Mouse (Mus musculus) stomach, postnatal 0 days (tissue): ENCODE measurements at regions not wholly inside any gene's neighbourhood (a gene's known extent, or its start where the extent isn't known, plus 50 kb on each side); places are given as distances from the start of the nearest gene placed in this dataset.

Experiments used
- ATAC-seq: fragments of 200-750 bp; cut with Nextera tagmentation; 2 replicates; pipeline ENCODE4 v1.8.0; 2017; ENCODE audit not compliant: low FRiP score, low TSS enrichment
- DNase-seq: peaks from one replicate; pipeline ENCODE4 v3.0.0-alpha.2; 2016; ENCODE audit warnings: low spot score
- H3K27ac ChIP-seq: fragments of 300-500 bp; sonication (generic); replicated peaks from 2 replicates; pipeline ENCODE4 v1.5.1; 2014; ENCODE audit warnings: mild to moderate bottlenecking, control low read depth
- H3K27me3 ChIP-seq: fragments of 300-500 bp; sonication (generic); 2 replicates; pipeline ENCODE4 v1.6.1; 2014; ENCODE audit warnings: low read length; ENCODE audit not compliant: control insufficient read depth, insufficient read depth
- H3K36me3 ChIP-seq: fragments of 300-500 bp; sonication (generic); 2 replicates; pipeline ENCODE4 v1.6.1; 2014; ENCODE audit warnings: low read length, mixed read lengths; ENCODE audit not compliant: control insufficient read depth, insufficient read depth
- H3K4me1 ChIP-seq: fragments of 300-500 bp; sonication (generic); replicated peaks from 2 replicates; pipeline ENCODE4 v1.6.1; 2014; ENCODE audit warnings: antibody characterized with exemption; ENCODE audit not compliant: control insufficient read depth, insufficient read depth
- H3K4me2 ChIP-seq: fragments of 300-500 bp; sonication (generic); replicated peaks from 2 replicates; pipeline ENCODE4 v1.6.1; 2014; ENCODE audit warnings: low read depth, mild to moderate bottlenecking, control low read depth, moderate library complexity
- H3K4me3 ChIP-seq: fragments of 300-500 bp; sonication (generic); 2 replicates; pipeline ENCODE4 v1.5.1; 2014; ENCODE audit warnings: low read depth, low read length, control low read depth
- H3K9ac ChIP-seq: fragments of 300-500 bp; sonication (generic); 2 replicates; pipeline ENCODE4 v1.6.1; 2014; ENCODE audit warnings: mild to moderate bottlenecking, low read length, control low read depth, mixed read lengths
- H3K9me3 ChIP-seq: fragments of 300-500 bp; sonication (generic); 2 replicates; pipeline ENCODE4 v1.6.1; 2016; ENCODE audit warnings: low read length; ENCODE audit not compliant: control insufficient read depth
- CTCF ChIP-seq: IDR thresholded peaks from 2 replicates; pipeline ENCODE4 v1.5.1; 2016; ENCODE audit warnings: antibody characterized with exemption, low read depth, mild to moderate bottlenecking, moderate library complexity
- EP300 ChIP-seq: optimal IDR thresholded peaks from 2 replicates; pipeline ENCODE3; 2016; ENCODE audit warnings: antibody characterized with exemption
- WGBS: fragments of 180-500 bp; shearing (Covaris S2); extraction: QIAGEN DNeasy Blood & Tissue Kit; methylation state at CpG from one replicate; pipeline ENCODE4 v1.1.7; 2014; 5-methylcytosine and 5-hydroxymethylcytosine counted together

- Histone ChIP-seq H3K4me2 (no peak overlapping the region), H3K27me3 (no peaks in the 10 kb centered on the region), H3K4me1 (no peaks in the 10 kb centered on the region), H3K4me3 (no peak overlapping the region), H3K36me3 (no peaks in the 10 kb centered on the region), H3K9ac (no peak overlapping the region), H3K27ac (no peak overlapping the region), H3K9me3 (no peaks in the 10 kb centered on the region)
- DNase-seq (no peak), ATAC-seq (no peak)
- 56% methylated on average over 7 of the region's 7 CpGs for WGBS
- TF ChIP-seq EP300, result no peak
Measured at GRCm38 (mm10) chr16:31577347-31577746, 85.9 kb upstream of the Dlg1 start.

- DNase-seq (no peak), ATAC-seq (no peak)
- H3K9me3 ChIP-seq, result no peaks in the 10 kb centered on the region
- H3K4me1 ChIP-seq, result no peaks in the 10 kb centered on the region
- no peak overlapping the region for H3K27ac ChIP-seq
- WGBS, result 96% methylated on average over 3 of the region's 3 CpGs
- H3K9ac ChIP-seq, result no peak overlapping the region
- no peak overlapping the region for H3K4me2 ChIP-seq
- H3K36me3 ChIP-seq, result no peaks in the 10 kb centered on the region
- no peak overlapping the region for H3K4me3 ChIP-seq
- TF ChIP-seq CTCF, result no peak
- no peak for TF ChIP-seq EP300
- H3K27me3 ChIP-seq, result no peaks in the 10 kb centered on the region
Measured at GRCm38 (mm10) chr16:31579318-31579717, 83.9 kb upstream of the Dlg1 start.

GRCm38 (mm10) chr16:31580779-31581178 lies 82.5 kb upstream of the Dlg1 start:
- H3K27me3 ChIP-seq, result no peaks in the 10 kb centered on the region
- 85% methylated on average over 6 of the region's 6 CpGs for WGBS
- H3K4me1 ChIP-seq, result no peaks in the 10 kb centered on the region
- ATAC-seq (no peak), DNase-seq (no peak)
- no peaks in the 10 kb centered on the region for H3K9me3 ChIP-seq
- no peak overlapping the region for H3K9ac ChIP-seq
- H3K4me3 ChIP-seq, result no peak overlapping the region
- H3K36me3 ChIP-seq, result no peaks in the 10 kb centered on the region
- H3K4me2 ChIP-seq, result no peak overlapping the region
- H3K27ac ChIP-seq, result no peak overlapping the region
- no peak for TF ChIP-seq CTCF
- no peak for TF ChIP-seq EP300

GRCm38 (mm10) chr16:31582885-31583284 lies 80.4 kb upstream of the Dlg1 start:
- no peaks in the 10 kb centered on the region for H3K9me3 ChIP-seq
- H3K27ac ChIP-seq, result no peak overlapping the region
- no peak overlapping the region for H3K4me3 ChIP-seq
- 84% methylated on average over 4 of the region's 4 CpGs for WGBS
- no peak overlapping the region for H3K9ac ChIP-seq
- H3K27me3 ChIP-seq, result no peaks in the 10 kb centered on the region
- TF ChIP-seq EP300 (no peak), CTCF (no peak)
- H3K4me2 ChIP-seq, result no peak overlapping the region
- ATAC-seq (no peak), DNase-seq (no peak)
- H3K36me3 ChIP-seq, result no peaks in the 10 kb centered on the region
- no peaks in the 10 kb centered on the region for H3K4me1 ChIP-seq

- TF ChIP-seq EP300 (no peak), CTCF (no peak)
- no peak for ATAC-seq
- H3K27me3 ChIP-seq, result no peaks in the 10 kb centered on the region
- H3K9me3 ChIP-seq, result no peaks in the 10 kb centered on the region
- WGBS, result 88% methylated on average over 2 of the region's 2 CpGs
- no peaks in the 10 kb centered on the region for H3K36me3 ChIP-seq
- no peak overlapping the region for H3K9ac ChIP-seq
- no peaks in the 10 kb centered on the region for H3K4me1 ChIP-seq
- H3K4me2 ChIP-seq, result no peak overlapping the region
- no peak overlapping the region for H3K4me3 ChIP-seq
- H3K27ac ChIP-seq, result no peak overlapping the region
- DNase-seq, result no peak
Measured at GRCm38 (mm10) chr16:31583627-31584026, 79.6 kb upstream of the Dlg1 start.

- 61% methylated on average over 4 of the region's 4 CpGs for WGBS
- TF ChIP-seq EP300 (no peak), CTCF (no peak)
Measured at GRCm38 (mm10) chr16:31584216-31584823, 78.9 kb upstream of the Dlg1 start.

More at GRCm38 (mm10) chr16:31584216-31584823, 78.9 kb upstream of the Dlg1 start:
- no peaks in the 10 kb centered on the region for H3K27me3 ChIP-seq
- no peaks in the 10 kb centered on the region for H3K36me3 ChIP-seq
- H3K4me1 ChIP-seq, result no peaks in the 10 kb centered on the region
- no peak overlapping the region for H3K27ac ChIP-seq
- DNase-seq (no peak), ATAC-seq (no peak)
- no peak overlapping the region for H3K4me3 ChIP-seq
- H3K4me2 ChIP-seq, result no peak overlapping the region
- H3K9me3 ChIP-seq, result no peaks in the 10 kb centered on the region
- no peak overlapping the region for H3K9ac ChIP-seq
